Comparison of ENCODE assay signal across 8 mouse cellular contexts in genomic region chr4:10905234-10905801, GRCm38 (mm10). TPM values are rescaled to one million over a fixed set of nuclear protein-coding genes. Genes with fewer than 3 reads are reported as not detected.
DNase-seq lines count a peak whose midpoint lies in the region; ATAC-seq lines count a peak whose summit lies in the region.

No protein-coding gene starts in this region.

- no peak overlapping the region for H3K4me3 ChIP-seq in hindbrain, embryonic 14.5 days (replicated peaks; ENCODE audit: low read length)
- H3K4me3 ChIP-seq in midbrain, embryonic 12.5 days: 0 out of 2 replicates have a peak overlapping the region, but pooled peaks have one; percentile 0

- no peaks in the 10 kb centered on the region for H3K36me3 ChIP-seq in hindbrain, embryonic 14.5 days (replicated peaks; ENCODE audit: control insufficient read depth, insufficient read depth)
- no peaks in the 10 kb centered on the region for H3K36me3 ChIP-seq in midbrain, embryonic 12.5 days

- peak overlapping the region; percentile 7; the same call in 1 of the 2 replicates for H3K4me2 ChIP-seq in hindbrain, embryonic 14.5 days (replicated peaks)
- peak overlapping the region; percentile 32 for H3K4me2 ChIP-seq in midbrain, embryonic 12.5 days (replicated peaks)

- no peaks in the 10 kb centered on the region; the same call in 1 of the 2 replicates for H3K4me1 ChIP-seq in hindbrain, embryonic 14.5 days (replicated peaks; ENCODE audit: control insufficient read depth, insufficient read depth, low read length)
- peaks cover 9% of the 10 kb centered on the region for H3K4me1 ChIP-seq in midbrain, embryonic 12.5 days

- H3K27ac ChIP-seq in hindbrain, embryonic 14.5 days: no peak overlapping the region
- H3K27ac ChIP-seq in midbrain, embryonic 12.5 days (replicated peaks): no peak overlapping the region

- peak; percentile 59; the same call in 1 of the 2 replicates for ATAC-seq in hindbrain, embryonic 14.5 days (ENCODE audit: low FRiP score)
- peak; percentile 63 for ATAC-seq in midbrain, embryonic 12.5 days (ENCODE audit: low FRiP score, low read depth)

- 7% methylated on average over 13 of the region's 13 CpGs for WGBS in hindbrain, embryonic 14.5 days
- WGBS in midbrain, embryonic 12.5 days: 2% methylated on average over 13 of the region's 13 CpGs

- no peaks in the 10 kb centered on the region for H3K27me3 ChIP-seq in hindbrain, embryonic 14.5 days (ENCODE audit: control insufficient read depth, insufficient read depth, low read length)
- H3K27me3 ChIP-seq in midbrain, embryonic 12.5 days: no peaks in the 10 kb centered on the region

- no peaks in the 10 kb centered on the region for H3K9me3 ChIP-seq in hindbrain, embryonic 14.5 days (ENCODE audit: control insufficient read depth, low read length)
- H3K9me3 ChIP-seq in midbrain, embryonic 12.5 days: no peaks in the 10 kb centered on the region

- DNase-seq in cerebellum, postnatal 10 days: peak; percentile 9 to 20
- DNase-seq in cerebellum, postnatal 36 days: no peak
- DNase-seq in embryo, embryonic 10.5 days (ENCODE audit: low spot score): peak; percentile 59
- peak; percentile 46 for DNase-seq in hindbrain, embryonic 14.5 days (ENCODE audit: low spot score)
- no peak for DNase-seq in adrenal gland, adult 2 months
- DNase-seq in gastrocnemius, postnatal 36 days: no peak
- no peak for DNase-seq in cerebellum, adult 9-10 months

- no peak overlapping the region for H3K9ac ChIP-seq in hindbrain, embryonic 14.5 days
- H3K9ac ChIP-seq in midbrain, embryonic 12.5 days (replicated peaks): no peak overlapping the region

- intact Hi-C loops in gastrocnemius, postnatal 36 days (cut with DNase I): no loop called here

RNA-seq across cellular contexts. Expression of gene 2610301B20Rik, which starts 31.0 kb away (rescaled TPM):
- 44.0 and 51.2 TPM in 2 replicates for polyA plus RNA-seq in hindbrain, embryonic 14.5 days (2014; fragmentation: Nextera tagmentation; extraction: Ambion mirVana)
- polyA plus RNA-seq in midbrain, embryonic 12.5 days (2016; fragmentation: Nextera tagmentation; extraction: Ambion mirVana): 45.7 and 46.9 TPM in 2 replicates
- 10 to 100 TPM; 16.8 to 24.8 TPM for total RNA-seq in adrenal gland, adult 2 months (2021)
- polyA plus RNA-seq in adrenal gland, adult 2 months (2012; rRNA removed): 2.6 and 2.7 TPM in 2 replicates
- total RNA-seq in gastrocnemius, postnatal 36 days (2021): 1 to 10 TPM; 2.9 to 4.3 TPM

Comparison
In these comparisons a context has a peak if more than half of its experiments do, and no peak if none do; other contexts are left out.
1. DNase-seq: peak in cerebellum, postnatal 10 days (2 of 2), embryo, embryonic 10.5 days (single experiment) and hindbrain, embryonic 14.5 days (single experiment); none in cerebellum, postnatal 36 days (0 of 2), adrenal gland, adult 2 months (single experiment), gastrocnemius, postnatal 36 days (0 of 2) and cerebellum, adult 9-10 months (single experiment).
2. RNA of gene 2610301B20Rik, which starts 31.0 kb away (polyA plus RNA-seq): 45.7 to 46.9 TPM in midbrain, embryonic 12.5 days and 44.0 to 51.2 TPM in hindbrain, embryonic 14.5 days; 2.6 to 2.7 TPM in adrenal gland, adult 2 months; every median in the first group is over 10 times any median in the second.